Mouse (Mus musculus) cerebellum, postnatal 36 days (tissue): ENCODE measurements at regions not wholly inside any gene's neighbourhood (a gene's known extent, or its start where the extent isn't known, plus 50 kb on each side); places are given as distances from the start of the nearest gene placed in this dataset.

Source experiments
- DNase-seq, 2 experiments: peaks; one replicate each; pipeline ENCODE4 v3.0.0; 2021 to 2022; ENCODE audit warnings: mixed read lengths in 2 of 2

- no peak for DNase-seq
These were observed 124.2 kb upstream of the Plekha5 start for GRCm38 (mm10) chr6:140299653-140300052.

- DNase-seq, result no peak
These were observed 125.8 kb upstream of the Plekha5 start for GRCm38 (mm10) chr6:140297969-140298554.

- no peak for DNase-seq
These were observed 126.3 kb upstream of the Plekha5 start for GRCm38 (mm10) chr6:140297561-140297960.

- DNase-seq, result no peak
These were observed 133.7 kb upstream of the Plekha5 start for GRCm38 (mm10) chr6:140290109-140290508.

GRCm38 (mm10) chr6:140288799-140289198 is 135.1 kb upstream of the Plekha5 start:
- DNase-seq, result no peak

- DNase-seq, result no peak
These were observed 141.6 kb upstream of the Plekha5 start for GRCm38 (mm10) chr6:140282285-140282577.

GRCm38 (mm10) chr6:140281488-140282284 is 142.2 kb upstream of the Plekha5 start:
- DNase-seq, result no peak

GRCm38 (mm10) chr6:140280817-140281475 is 142.9 kb upstream of the Plekha5 start:
- no peak for DNase-seq

- DNase-seq, result peak; percentile 8 to 12
These were observed 144.0 kb upstream of the Plekha5 start for GRCm38 (mm10) chr6:140279736-140280370.

- DNase-seq, result no peak
These were observed 145.1 kb upstream of the Plekha5 start for GRCm38 (mm10) chr6:140278750-140279149.

GRCm38 (mm10) chr6:140270592-140270991 is 153.3 kb upstream of the Plekha5 start:
- no peak for DNase-seq

- DNase-seq, result no peak
These were observed 155.4 kb upstream of the Plekha5 start for GRCm38 (mm10) chr6:140268315-140269070.

GRCm38 (mm10) chr6:140263920-140264319 is 159.9 kb upstream of the Plekha5 start:
- no peak for DNase-seq

- no peak for DNase-seq
These were observed 162.0 kb upstream of the Plekha5 start for GRCm38 (mm10) chr6:140261813-140262212.

- DNase-seq, result no peak
These were observed 165.1 kb upstream of the Plekha5 start for GRCm38 (mm10) chr6:140258761-140259160.

GRCm38 (mm10) chr6:140258101-140258500 is 165.8 kb upstream of the Plekha5 start:
- no peak for DNase-seq

- no peak for DNase-seq
These were observed 172.3 kb upstream of the Plekha5 start for GRCm38 (mm10) chr6:140251527-140251926.

- DNase-seq, result no peak
These were observed 180.3 kb upstream of the Plekha5 start for GRCm38 (mm10) chr6:140243411-140244151.

- no peak for DNase-seq
These were observed 184.5 kb upstream of the Plekha5 start for GRCm38 (mm10) chr6:140239356-140239755.

- no peak for DNase-seq
These were observed 190.3 kb upstream of the Plcz1 start for GRCm38 (mm10) chr6:140231537-140231936.

GRCm38 (mm10) chr6:140229295-140229694 is 188.0 kb upstream of the Plcz1 start:
- no peak for DNase-seq

- DNase-seq, result no peak
These were observed 187.5 kb upstream of the Plcz1 start for GRCm38 (mm10) chr6:140228741-140229140.
